Mouse (Mus musculus): ENCODE measurements around the gene Mical3. TPM values are rescaled to one million over a fixed set of nuclear protein-coding genes. Genes with fewer than 3 reads are reported as not detected.
A peak's percentile ranks its signal among the peaks of the same experiment; 100 is the strongest.

Gene Mical3
- total and polyA plus RNA-seq, 3 experiments = 52.1 to 127 (median 114) TPM

DNA sequence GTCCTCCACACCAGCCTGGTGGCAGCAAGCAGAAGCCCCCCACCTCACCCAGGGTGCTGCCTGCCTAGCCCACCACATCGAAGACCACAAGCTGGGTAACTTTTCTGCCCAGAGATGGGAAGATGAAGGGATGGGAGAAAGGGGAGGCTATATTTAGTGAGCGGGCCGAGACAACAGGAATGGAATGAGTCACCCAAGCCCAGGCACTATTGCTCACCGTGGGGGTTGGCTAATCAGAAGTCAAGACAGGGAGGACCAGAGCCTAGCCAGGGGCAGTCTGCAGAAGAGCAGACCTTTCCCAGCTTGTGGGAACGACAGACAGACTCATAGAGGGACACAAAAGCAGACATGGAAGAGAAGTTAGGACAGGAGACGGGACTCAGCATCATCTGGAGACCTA, 64.0 kb downstream of the Mical3 start:
- Histone ChIP-seq H3K27me3 (ENCODE audit: control insufficient read depth, insufficient read depth, low read length) (no peaks in the 10 kb centered on the region), H3K9ac (ENCODE audit: low read depth, low read length) (no peak overlapping the region; the same call in 1 of the 2 replicates), H3K27ac (peak overlapping the region; percentile 70), H3K4me3 (no peak overlapping the region), H3K36me3 (ENCODE audit: control insufficient read depth, insufficient read depth, low read length) (no peaks in the 10 kb centered on the region), H3K4me1 (ENCODE audit: control insufficient read depth, insufficient read depth, low read length) (peaks cover 46% of the 10 kb centered on the region), H3K79me2 (replicated peaks; ENCODE audit: control insufficient read depth, insufficient read depth, low read length) (peaks cover 3% of the 10 kb centered on the region; the same call in 1 of the 2 replicates)
- intact Hi-C loops (cut with DNase I) = loop anchor here (5.0 kb wide), 1 partner anchor 41 kb away; no protein-coding TSS in a partner anchor
- TF ChIP-seq EP300 (IDR thresholded peaks at IDR 0.05; ENCODE audit: insufficient read depth, low read depth, low read length) = no peak
- TF ChIP-seq POLR2A (IDR thresholded peaks at IDR 0.05; ENCODE audit: insufficient read depth, low read depth, low read length) = no peak
- TF ChIP-seq CTCF (IDR thresholded peaks at IDR 0.05) = no peak
- WGBS = 16% methylated on average over 6 of the region's 6 CpGs
- DNase-seq = peak in 1 of 2 experiments; percentile 54

DNA sequence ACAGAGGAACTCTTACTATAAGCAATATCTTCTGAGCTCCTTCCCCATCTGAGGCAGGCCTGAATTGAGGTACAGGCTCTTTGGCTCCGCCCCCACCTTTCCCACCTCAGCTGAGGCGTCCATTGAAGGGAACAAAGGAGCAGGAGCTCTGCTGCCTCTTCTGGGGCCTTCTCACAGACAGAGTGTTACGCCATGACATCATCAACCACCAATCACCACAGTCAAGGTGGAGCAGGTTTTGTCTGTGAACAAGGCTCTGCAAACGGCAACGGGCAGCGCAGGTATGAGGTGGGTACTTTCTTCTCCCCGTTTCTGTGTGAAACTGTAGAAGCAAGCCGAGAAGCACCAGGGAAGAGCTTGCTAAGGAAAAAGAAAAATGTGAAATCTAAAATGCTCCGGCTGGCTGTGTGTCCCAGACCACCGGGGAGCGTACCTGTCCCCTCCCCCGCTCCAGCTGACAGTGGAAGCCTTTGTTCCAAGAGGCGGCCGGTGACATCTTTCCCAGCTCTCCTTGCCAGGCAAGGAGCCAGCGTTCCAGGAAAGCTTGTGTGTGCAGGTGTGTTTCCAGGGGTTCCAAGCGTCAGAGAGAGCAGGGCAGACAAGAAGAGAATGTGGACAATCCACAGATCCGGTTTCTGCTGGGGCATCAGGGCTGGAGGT, 66.3 kb downstream of the Mical3 start:
- H3K4me1 ChIP-seq (ENCODE audit: control insufficient read depth, insufficient read depth, low read length) = peaks cover 34% of the 10 kb centered on the region
- peaks cover 6% of the 10 kb centered on the region; the same call in 1 of the 2 replicates for H3K79me2 ChIP-seq (replicated peaks; ENCODE audit: control insufficient read depth, insufficient read depth, low read length)
- no peak overlapping the region for H3K4me3 ChIP-seq
- H3K36me3 ChIP-seq (ENCODE audit: control insufficient read depth, insufficient read depth, low read length) = no peaks in the 10 kb centered on the region
- WGBS = 66% methylated on average over 17 of the region's 17 CpGs
- no peaks in the 10 kb centered on the region for H3K27me3 ChIP-seq (ENCODE audit: control insufficient read depth, insufficient read depth, low read length)
- H3K27ac ChIP-seq = peak overlapping the region; percentile 45
- DNase-seq = no peak
- TF ChIP-seq POLR2A (IDR thresholded peaks at IDR 0.05; ENCODE audit: insufficient read depth, low read depth, low read length) = no peak
- no peak for TF ChIP-seq EP300 (IDR thresholded peaks at IDR 0.05; ENCODE audit: insufficient read depth, low read depth, low read length)
- no peak for TF ChIP-seq CTCF (IDR thresholded peaks at IDR 0.05)
- intact Hi-C loops (cut with DNase I) = loop anchor here (5.0 kb wide), 1 partner anchor 43 kb away; no protein-coding TSS in a partner anchor
- H3K9ac ChIP-seq (ENCODE audit: low read depth, low read length) = no peak overlapping the region

DNA sequence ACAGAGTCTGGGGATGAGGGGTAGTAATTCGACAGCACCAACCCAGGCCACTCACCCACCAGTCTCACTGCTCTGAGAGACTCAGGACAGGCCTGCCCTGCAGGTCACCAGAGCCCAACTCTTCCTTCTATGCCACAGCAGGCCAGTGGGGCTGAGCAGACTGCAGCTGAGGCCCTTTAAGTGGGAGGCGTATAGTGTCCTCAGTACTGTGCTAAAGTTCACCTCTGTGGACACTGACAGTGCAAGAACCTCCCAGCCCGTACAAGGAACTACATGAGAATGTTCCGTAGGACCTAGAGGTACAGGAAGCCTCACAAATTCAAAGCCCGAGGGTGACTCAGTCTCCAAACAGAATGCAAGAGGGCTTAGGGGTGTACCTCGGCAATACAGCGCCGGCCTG, 67.0 kb downstream of the Mical3 start:
- WGBS = 62% methylated on average over 8 of the region's 8 CpGs
- Histone ChIP-seq H3K36me3 (ENCODE audit: control insufficient read depth, insufficient read depth, low read length) (no peaks in the 10 kb centered on the region), H3K4me3 (no peak overlapping the region), H3K9ac (ENCODE audit: low read depth, low read length) (no peak overlapping the region; the same call in 1 of the 2 replicates), H3K79me2 (replicated peaks; ENCODE audit: control insufficient read depth, insufficient read depth, low read length) (peaks cover 6% of the 10 kb centered on the region; the same call in 1 of the 2 replicates), H3K27ac (peak overlapping the region; percentile 45), H3K27me3 (ENCODE audit: control insufficient read depth, insufficient read depth, low read length) (no peaks in the 10 kb centered on the region), H3K4me1 (ENCODE audit: control insufficient read depth, insufficient read depth, low read length) (peaks cover 29% of the 10 kb centered on the region)
- intact Hi-C loops (cut with DNase I) = no loop called here
- DNase-seq = no peak
- TF ChIP-seq CTCF (IDR thresholded peaks at IDR 0.05) = no peak
- no peak for TF ChIP-seq EP300 (IDR thresholded peaks at IDR 0.05; ENCODE audit: insufficient read depth, low read depth, low read length)
- no peak for TF ChIP-seq POLR2A (IDR thresholded peaks at IDR 0.05; ENCODE audit: insufficient read depth, low read depth, low read length)

DNA sequence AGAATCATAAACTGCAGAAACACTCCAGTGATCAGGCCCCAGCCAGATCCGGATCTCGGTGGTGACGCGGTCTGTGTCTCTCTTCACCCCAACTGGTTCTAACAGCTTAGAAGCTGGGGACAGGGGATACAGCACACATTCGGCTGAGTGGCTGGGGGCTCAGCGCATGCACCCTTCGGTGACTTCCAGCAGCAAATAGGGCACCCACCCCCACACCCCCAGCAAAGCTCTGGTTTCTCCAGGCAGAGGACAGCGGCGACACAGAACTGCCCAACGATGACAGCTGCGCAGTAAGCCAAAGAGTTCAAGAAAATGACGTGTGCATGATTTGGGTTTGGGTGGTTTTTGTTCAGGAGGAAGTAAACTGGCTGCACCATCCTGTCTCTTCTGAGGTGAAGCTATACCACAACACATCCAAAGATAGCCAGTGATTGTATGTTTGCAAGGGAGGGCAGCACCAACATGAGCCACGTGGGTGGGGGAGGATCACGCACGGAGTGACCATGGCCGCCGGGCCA, 67.8 kb downstream of the Mical3 start:
- no peak overlapping the region for H3K9ac ChIP-seq (ENCODE audit: low read depth, low read length)
- TF ChIP-seq POLR2A (IDR thresholded peaks at IDR 0.05; ENCODE audit: insufficient read depth, low read depth, low read length) (no peak), CTCF (IDR thresholded peaks at IDR 0.05) (no peak), EP300 (IDR thresholded peaks at IDR 0.05; ENCODE audit: insufficient read depth, low read depth, low read length) (no peak)
- H3K4me1 ChIP-seq (ENCODE audit: control insufficient read depth, insufficient read depth, low read length) = peaks cover 24% of the 10 kb centered on the region
- 85% methylated on average over 17 of the region's 17 CpGs for whole genome bisulfite sequencing
- no peaks in the 10 kb centered on the region for H3K27me3 ChIP-seq (ENCODE audit: control insufficient read depth, insufficient read depth, low read length)
- no peak for DNase-seq
- intact Hi-C loops (cut with DNase I) = no loop called here
- H3K36me3 ChIP-seq (ENCODE audit: control insufficient read depth, insufficient read depth, low read length) = no peaks in the 10 kb centered on the region
- H3K79me2 ChIP-seq (replicated peaks; ENCODE audit: control insufficient read depth, insufficient read depth, low read length) = peaks cover 6% of the 10 kb centered on the region; the same call in 1 of the 2 replicates
- no peak overlapping the region for H3K27ac ChIP-seq
- no peak overlapping the region for H3K4me3 ChIP-seq

DNA sequence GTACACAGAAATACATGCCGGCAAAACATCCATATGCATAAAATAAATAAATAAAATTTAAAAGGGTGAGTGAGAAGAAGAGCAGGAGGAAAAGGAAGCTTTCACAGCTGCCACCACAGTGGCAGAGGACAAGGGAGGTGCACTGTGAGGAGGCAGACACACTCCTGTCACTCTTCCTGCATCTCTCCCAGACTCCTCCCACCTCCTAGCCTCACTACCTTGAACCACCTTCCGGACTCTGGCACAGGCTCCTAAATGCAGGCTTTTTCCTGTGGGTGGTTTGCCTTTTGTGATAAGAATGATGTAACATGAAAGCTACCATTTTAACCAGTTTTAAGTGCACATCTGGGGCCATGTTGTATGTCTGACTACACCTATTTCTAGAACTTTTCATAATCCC, 72.8 kb downstream of the Mical3 start:
- WGBS = 72% methylated on average over 2 of the region's 2 CpGs
- intact Hi-C loops (cut with DNase I) = no loop called here
- no peak for DNase-seq
- H3K27me3 ChIP-seq (ENCODE audit: control insufficient read depth, insufficient read depth, low read length) = no peaks in the 10 kb centered on the region
- H3K9ac ChIP-seq (ENCODE audit: low read depth, low read length) = no peak overlapping the region
- no peaks in the 10 kb centered on the region for H3K36me3 ChIP-seq (ENCODE audit: control insufficient read depth, insufficient read depth, low read length)
- H3K27ac ChIP-seq = no peak overlapping the region; the same call in 1 of the 2 replicates
- peaks cover 16% of the 10 kb centered on the region for H3K4me1 ChIP-seq (ENCODE audit: control insufficient read depth, insufficient read depth, low read length)
- peaks cover 6% of the 10 kb centered on the region for H3K79me2 ChIP-seq (replicated peaks; ENCODE audit: control insufficient read depth, insufficient read depth, low read length)
- H3K4me3 ChIP-seq = no peak overlapping the region
- TF ChIP-seq EP300 (IDR thresholded peaks at IDR 0.05; ENCODE audit: insufficient read depth, low read depth, low read length) = no peak
- no peak for TF ChIP-seq CTCF (IDR thresholded peaks at IDR 0.05)
- no peak for TF ChIP-seq POLR2A (IDR thresholded peaks at IDR 0.05; ENCODE audit: insufficient read depth, low read depth, low read length)
